Mouse (Mus musculus) limb, embryonic 14.5 days (tissue): ENCODE data around the gene Rxra. TPM values are rescaled to one million over a fixed set of nuclear protein-coding genes. Genes with fewer than 3 reads are reported as not detected.

Source experiments
- ATAC-seq: fragments of 200-750 bp; cut with Nextera tagmentation; 2 replicates; pipeline ENCODE4 v1.8.0; 2017; ENCODE audit warnings: low read depth, moderate number of reproducible peaks, moderate TSS enrichment; ENCODE audit not compliant: low FRiP score
- DNase-seq: peaks from one replicate; pipeline ENCODE4 v3.0.0-alpha.2; 2015; ENCODE audit warnings: low spot score
- H3K27ac ChIP-seq: fragments of 300-500 bp; sonication (generic); replicated peaks from 2 replicates; pipeline ENCODE4 v1.5.1; 2014; ENCODE audit warnings: low read depth, mild to moderate bottlenecking, low read length, moderate library complexity, mixed read lengths
- H3K27me3 ChIP-seq: fragments of 300-500 bp; sonication (generic); 2 replicates; pipeline ENCODE4 v1.6.1; 2014; ENCODE audit warnings: low read length, mixed read lengths; ENCODE audit not compliant: control insufficient read depth, insufficient read depth
- H3K36me3 ChIP-seq: fragments of 300-500 bp; sonication (generic); 2 replicates; pipeline ENCODE4 v1.6.1; 2014; ENCODE audit warnings: mild to moderate bottlenecking, low read length, moderate library complexity, mixed read lengths; ENCODE audit not compliant: control insufficient read depth, insufficient read depth
- H3K4me1 ChIP-seq: fragments of 300-500 bp; sonication (generic); 2 replicates; pipeline ENCODE4 v1.6.1; 2014; ENCODE audit warnings: antibody characterized with exemption, low read length, mixed read lengths; ENCODE audit not compliant: control insufficient read depth, insufficient read depth
- H3K4me2 ChIP-seq: fragments of 300-500 bp; sonication (generic); replicated peaks from 2 replicates; pipeline ENCODE4 v1.6.1; 2014; ENCODE audit warnings: low read depth, mild to moderate bottlenecking, low read length, moderate library complexity; ENCODE audit not compliant: severe bottlenecking
- H3K4me3 ChIP-seq: fragments of 300-500 bp; sonication (generic); replicated peaks from 2 replicates; pipeline ENCODE4 v1.5.1; 2014; ENCODE audit warnings: low read length
- H3K9ac ChIP-seq: fragments of 300-500 bp; sonication (generic); 2 replicates; pipeline ENCODE4 v1.6.1; 2014; ENCODE audit warnings: mild to moderate bottlenecking, low read depth, low read length, moderate library complexity; ENCODE audit not compliant: severe bottlenecking
- H3K9me3 ChIP-seq: fragments of 300-500 bp; sonication (generic); 2 replicates; pipeline ENCODE4 v1.6.1; 2016; ENCODE audit warnings: low read length; ENCODE audit not compliant: control insufficient read depth
- POLR2A ChIP-seq: fragments of 200-500 bp; IDR thresholded peaks from 2 replicates; pipeline ENCODE4 v1.8.0; 2012; ENCODE audit warnings: inconsistent platforms, mild to moderate bottlenecking, moderate library complexity, borderline replicate concordance; ENCODE audit not compliant: insufficient read depth, insufficient read length; ENCODE audit errors: extremely low read depth
- WGBS: fragments of 180-500 bp; shearing (Covaris S2); extraction: QIAGEN DNeasy Blood & Tissue Kit; methylation state at CpG from one replicate; pipeline ENCODE4 v1.1.7; 2014; 5-methylcytosine and 5-hydroxymethylcytosine counted together
- polyA plus RNA-seq, 2 experiments: library from polyadenylated mRNA; depleted of rRNA in 1 of 2; stranded (reverse) in 1 of 2; unstranded in 1 of 2; fragments of >200 nt; fragmentation: Nextera tagmentation in 1 of 2; extraction: Ambion mirVana in 1 of 2; gene quantifications; 2 replicates each; pipeline versions ENCODE4 v1.2.1 to v1.2.3; 2012 to 2014

Gene Rxra
- polyA plus RNA-seq, 2 experiments: 13.8 to 56.8 TPM

- H3K9ac ChIP-seq: no peak overlapping the region
- DNase-seq: no peak
- no peaks in the 10 kb centered on the region for H3K27me3 ChIP-seq
- peaks cover 50% of the 10 kb centered on the region for H3K36me3 ChIP-seq
- TF ChIP-seq POLR2A: no peak
- H3K4me1 ChIP-seq: peaks cover 46% of the 10 kb centered on the region
- H3K9me3 ChIP-seq: no peaks in the 10 kb centered on the region
- no peak for ATAC-seq
- H3K27ac ChIP-seq: no peak overlapping the region
- 76% methylated on average over 3 of the region's 3 CpGs for WGBS
- H3K4me2 ChIP-seq: no peak overlapping the region
- H3K4me3 ChIP-seq: no peak overlapping the region
Measured at GRCm38 (mm10) chr2:27738396-27738795, 62.2 kb downstream of the Rxra start.

DNA sequence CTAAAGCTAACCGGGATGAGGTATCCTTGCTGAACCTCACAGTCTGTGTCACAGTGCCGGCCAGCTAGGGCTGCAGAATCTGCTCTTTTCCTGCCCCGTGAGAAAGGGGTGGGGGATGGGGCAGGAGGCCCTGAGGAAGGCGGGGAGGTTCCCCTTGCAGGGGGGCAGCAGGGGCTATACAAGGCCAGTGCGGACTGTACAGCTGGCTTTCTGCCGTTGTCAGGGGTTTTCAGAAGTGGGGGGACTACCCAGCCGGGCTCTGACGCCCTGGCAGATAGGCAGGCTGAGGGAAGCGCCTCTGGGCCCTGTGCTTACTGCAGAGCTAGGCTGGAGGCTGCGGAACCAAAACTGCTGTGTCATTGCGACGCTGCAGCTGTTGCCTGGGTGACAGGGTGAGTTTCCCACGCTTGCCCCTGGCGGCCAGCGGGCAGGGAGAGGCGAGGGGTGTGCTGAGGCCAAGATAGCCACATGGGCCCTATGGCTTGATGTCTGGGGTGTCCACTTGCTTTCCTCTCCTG lies 63.9 kb downstream of the Rxra start:
- TF ChIP-seq POLR2A: no peak
- H3K27me3 ChIP-seq: no peaks in the 10 kb centered on the region
- H3K4me1 ChIP-seq: peaks cover 44% of the 10 kb centered on the region
- peaks cover 67% of the 10 kb centered on the region for H3K36me3 ChIP-seq
- DNase-seq: peak; percentile 65
- peak overlapping the region; percentile 52 for H3K27ac ChIP-seq
- peak; percentile 56; the same call in 1 of the 2 replicates for ATAC-seq
- 8% methylated on average over 16 of the region's 16 CpGs for WGBS
- no peaks in the 10 kb centered on the region for H3K9me3 ChIP-seq
- no peak overlapping the region for H3K4me3 ChIP-seq
- H3K9ac ChIP-seq: peak overlapping the region; percentile 34; the same call in 1 of the 2 replicates
- 0 out of 2 replicates have a peak overlapping the region, but pooled peaks have one; percentile 10 for H3K4me2 ChIP-seq

DNA sequence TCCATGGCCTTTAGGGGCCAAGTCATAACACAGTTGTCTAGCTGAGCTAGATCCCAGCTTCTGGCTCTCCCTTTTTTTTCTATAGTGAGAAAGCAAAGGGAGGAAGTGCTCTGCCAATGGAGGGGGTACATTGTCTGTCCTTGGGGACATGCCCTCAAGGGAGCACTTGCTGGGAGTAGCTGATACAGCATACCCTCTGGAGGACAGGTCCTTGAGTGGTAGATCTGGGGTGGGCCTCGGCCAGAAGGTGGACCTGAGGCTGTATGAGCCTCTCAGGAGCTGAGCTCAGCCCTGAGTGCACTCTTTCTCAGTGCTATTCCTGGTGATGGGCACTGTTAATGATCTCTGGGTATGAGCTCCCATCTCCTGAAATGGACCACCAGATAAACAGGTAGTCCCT lies 66.9 kb downstream of the Rxra start:
- Histone ChIP-seq H3K4me3 (no peak overlapping the region), H3K27ac (no peak overlapping the region), H3K36me3 (peaks cover 71% of the 10 kb centered on the region), H3K4me2 (no peak overlapping the region), H3K9ac (no peak overlapping the region), H3K9me3 (no peaks in the 10 kb centered on the region), H3K4me1 (peaks cover 59% of the 10 kb centered on the region), H3K27me3 (no peaks in the 10 kb centered on the region)
- 91% methylated on average over 1 of the region's 1 CpGs for WGBS
- no peak for TF ChIP-seq POLR2A
- DNase-seq (no peak), ATAC-seq (no peak)

DNA sequence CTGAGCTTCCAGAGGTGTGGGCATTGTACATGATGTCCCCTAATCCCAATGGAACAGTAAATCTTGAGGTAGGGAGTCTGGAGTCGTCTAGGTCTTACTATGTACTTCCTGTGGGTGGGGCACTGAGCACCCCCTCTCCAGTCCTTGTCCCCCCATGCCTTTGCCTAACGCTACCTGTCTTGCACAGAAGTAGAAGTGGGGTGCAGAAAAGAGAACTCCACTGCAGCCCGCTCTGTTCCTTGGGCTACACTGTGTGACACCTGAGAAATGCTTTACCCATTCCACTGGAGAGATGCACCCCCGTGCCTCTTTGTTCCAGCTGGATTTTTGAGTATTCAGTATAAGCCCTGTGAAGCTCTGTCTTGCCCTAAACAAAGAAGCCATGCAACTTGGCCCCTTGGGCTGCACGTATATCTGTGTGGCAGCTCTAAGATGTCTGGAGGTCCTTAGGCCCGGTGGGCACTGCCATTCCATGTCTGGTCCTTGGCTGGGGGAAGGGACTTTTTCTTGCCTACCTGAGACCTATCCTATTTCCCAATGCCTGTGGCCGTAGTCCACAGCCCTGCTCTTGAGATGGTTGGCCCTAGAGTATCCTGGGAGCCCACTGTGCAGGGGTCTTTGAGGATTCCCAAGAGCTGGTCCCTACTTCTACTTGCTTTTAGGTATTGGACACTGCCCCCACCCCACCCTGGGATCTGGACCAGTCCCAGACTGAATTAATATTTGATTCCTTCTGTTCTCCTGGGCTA lies 67.8 kb downstream of the Rxra start:
- TF ChIP-seq POLR2A: no peak
- Histone ChIP-seq H3K9ac (no peak overlapping the region), H3K27me3 (no peaks in the 10 kb centered on the region), H3K9me3 (no peaks in the 10 kb centered on the region), H3K4me1 (peaks cover 58% of the 10 kb centered on the region), H3K4me2 (no peak overlapping the region), H3K36me3 (peaks cover 75% of the 10 kb centered on the region), H3K27ac (peak overlapping the region; percentile 71; the same call in 1 of the 2 replicates), H3K4me3 (no peak overlapping the region)
- ATAC-seq (no peak), DNase-seq (no peak)
- 76% methylated on average over 7 of the region's 7 CpGs for WGBS

GRCm38 (mm10) chr2:27744612-27745351 lies 68.5 kb downstream of the Rxra start:
- Histone ChIP-seq H3K27me3 (no peaks in the 10 kb centered on the region), H3K9ac (no peak overlapping the region), H3K4me3 (no peak overlapping the region), H3K27ac (peak overlapping the region; percentile 71), H3K4me1 (peaks cover 53% of the 10 kb centered on the region), H3K36me3 (peaks cover 79% of the 10 kb centered on the region), H3K4me2 (no peak overlapping the region), H3K9me3 (no peaks in the 10 kb centered on the region)
- no peak for TF ChIP-seq POLR2A
- DNase-seq: peak; percentile 26
- no peak for ATAC-seq
- 55% methylated on average over 13 of the region's 13 CpGs for WGBS
